Mouse (Mus musculus) thymus, adult 2 months (tissue): Measurements from ENCODE around the gene Tnfsf15. TPM values are rescaled to one million over a fixed set of nuclear protein-coding genes. Genes with fewer than 3 reads are reported as not detected.

Experiments
- DNase-seq: peaks from one replicate; pipeline ENCODE4 v3.0.0; 2021
- H3K27ac ChIP-seq: fragments of 200-500 bp; 2 replicates; pipeline ENCODE4 v1.5.1; 2012; ENCODE audit warnings: low read length, control low read depth; ENCODE audit not compliant: control insufficient read depth, insufficient read depth
- H3K27me3 ChIP-seq: fragments of 200-500 bp; 2 replicates; pipeline ENCODE4 v1.6.1; 2012; ENCODE audit warnings: mild to moderate bottlenecking, low read length, moderate library complexity, mixed read lengths; ENCODE audit not compliant: control insufficient read depth, insufficient read depth
- H3K36me3 ChIP-seq: fragments of 200-500 bp; 2 replicates; pipeline ENCODE4 v1.6.1; 2012; ENCODE audit warnings: mild to moderate bottlenecking, low read length, moderate library complexity; ENCODE audit not compliant: control insufficient read depth, insufficient read depth
- H3K4me1 ChIP-seq: fragments of 200-500 bp; replicated peaks from 2 replicates; pipeline ENCODE4 v1.6.1; 2012; ENCODE audit warnings: low read length; ENCODE audit not compliant: control insufficient read depth, insufficient read depth
- H3K4me3 ChIP-seq: fragments of 200-500 bp; 2 replicates; pipeline ENCODE4 v1.5.1; 2012; ENCODE audit warnings: mild to moderate bottlenecking, low read length, control low read depth, moderate library complexity; ENCODE audit not compliant: control insufficient read depth, insufficient read depth
- CTCF ChIP-seq: fragments of 200-500 bp; IDR thresholded peaks from 2 replicates; pipeline ENCODE4 v1.5.1; 2012; ENCODE audit warnings: mild to moderate bottlenecking, control low read depth, low read length, moderate library complexity, borderline replicate concordance; ENCODE audit not compliant: control insufficient read depth, poor library complexity, insufficient read depth; ENCODE audit errors: extremely low read depth
- POLR2A ChIP-seq: fragments of 200-500 bp; IDR thresholded peaks from 2 replicates; pipeline ENCODE4 v1.6.1; 2012; ENCODE audit warnings: mild to moderate bottlenecking, low read length, control low read depth, moderate library complexity; ENCODE audit not compliant: control insufficient read depth, poor library complexity, insufficient read depth; ENCODE audit errors: extremely low read depth
- WGBS: fragments of 180-500 bp; shearing (Covaris S2); methylation state at CpG from one replicate; pipeline ENCODE4 v1.1.7; 2018; 5-methylcytosine and 5-hydroxymethylcytosine counted together
- polyA plus RNA-seq: library from polyadenylated mRNA; depleted of rRNA; stranded (reverse); fragments of >200 nt; gene quantifications from 2 replicates; pipeline ENCODE4 v1.2.3, GENCODE M21; 2012

The Tnfsf15 gene
- polyA plus RNA-seq, 1 experiment = 0.27 TPM

DNA sequence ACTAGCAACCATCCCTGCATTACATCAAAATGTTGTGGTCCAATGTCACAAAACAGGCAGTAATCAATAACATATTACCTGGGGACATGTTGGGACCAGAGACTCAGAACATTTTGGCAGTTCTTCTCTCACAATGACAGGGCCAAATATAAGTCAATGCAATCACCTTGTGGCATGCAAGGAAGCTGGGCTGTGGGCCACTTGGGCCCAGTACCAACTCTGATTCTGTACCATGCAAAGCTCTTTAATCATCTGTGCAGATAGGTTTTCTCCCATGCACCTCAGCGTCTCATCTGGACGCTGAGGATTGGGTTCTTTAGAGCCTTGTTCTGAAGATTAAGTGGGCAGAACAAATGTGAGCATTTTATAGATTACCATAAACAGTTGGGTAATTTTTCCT lies 13.6 kb downstream of the Tnfsf15 start:
- Histone ChIP-seq H3K27me3 (no peaks in the 10 kb centered on the region), H3K4me1 (no peaks in the 10 kb centered on the region), H3K36me3 (no peaks in the 10 kb centered on the region), H3K4me3 (no peak overlapping the region), H3K27ac (no peak overlapping the region)
- 91% methylated on average over 2 of the region's 2 CpGs for whole genome bisulfite sequencing
- no peak for DNase-seq
- TF ChIP-seq POLR2A = no peak
- TF ChIP-seq CTCF = no peak

DNA sequence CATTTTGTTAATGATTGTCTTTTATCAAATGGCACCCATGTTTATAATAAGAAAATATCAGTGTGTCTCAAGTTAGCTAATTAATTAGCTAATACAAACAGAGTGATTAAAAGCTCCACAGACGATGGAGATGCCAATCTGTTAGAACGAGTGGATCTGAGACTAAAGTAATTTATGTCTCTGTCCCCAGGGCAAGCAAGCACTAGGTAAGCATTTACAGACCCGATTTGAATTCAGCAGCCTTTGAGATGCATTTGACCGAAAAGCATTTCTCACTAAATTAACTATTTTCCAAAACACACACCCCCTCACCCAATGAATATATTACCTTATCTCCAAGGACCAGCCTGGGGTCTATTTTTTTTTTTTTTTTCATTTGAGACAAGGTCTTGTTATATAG lies 18.2 kb downstream of the Tnfsf15 start:
- no peak overlapping the region for H3K4me3 ChIP-seq
- H3K4me1 ChIP-seq = no peaks in the 10 kb centered on the region
- H3K27ac ChIP-seq = no peak overlapping the region
- TF ChIP-seq POLR2A (no peak), CTCF (no peak)
- H3K36me3 ChIP-seq = no peaks in the 10 kb centered on the region
- WGBS = 93% methylated on average over 4 of the region's 4 CpGs
- DNase-seq = no peak
- no peaks in the 10 kb centered on the region for H3K27me3 ChIP-seq

GRCm38 (mm10) chr4:63725981-63726380 lies 18.9 kb downstream of the Tnfsf15 start:
- Histone ChIP-seq H3K27me3 (no peaks in the 10 kb centered on the region), H3K36me3 (no peaks in the 10 kb centered on the region), H3K27ac (no peak overlapping the region), H3K4me3 (no peak overlapping the region), H3K4me1 (no peaks in the 10 kb centered on the region)
- no peak for DNase-seq
- TF ChIP-seq CTCF = no peak
- no peak for TF ChIP-seq POLR2A
- WGBS = 89% methylated on average over 5 of the region's 5 CpGs

- Histone ChIP-seq H3K4me3 (no peak overlapping the region), H3K4me1 (no peaks in the 10 kb centered on the region), H3K36me3 (no peaks in the 10 kb centered on the region), H3K27ac (no peak overlapping the region), H3K27me3 (no peaks in the 10 kb centered on the region)
- WGBS = 89% methylated on average over 8 of the region's 8 CpGs
- no peak for DNase-seq
- TF ChIP-seq POLR2A (no peak), CTCF (no peak)
Observed at GRCm38 (mm10) chr4:63717922-63718643, 26.8 kb downstream of the Tnfsf15 start.

DNA sequence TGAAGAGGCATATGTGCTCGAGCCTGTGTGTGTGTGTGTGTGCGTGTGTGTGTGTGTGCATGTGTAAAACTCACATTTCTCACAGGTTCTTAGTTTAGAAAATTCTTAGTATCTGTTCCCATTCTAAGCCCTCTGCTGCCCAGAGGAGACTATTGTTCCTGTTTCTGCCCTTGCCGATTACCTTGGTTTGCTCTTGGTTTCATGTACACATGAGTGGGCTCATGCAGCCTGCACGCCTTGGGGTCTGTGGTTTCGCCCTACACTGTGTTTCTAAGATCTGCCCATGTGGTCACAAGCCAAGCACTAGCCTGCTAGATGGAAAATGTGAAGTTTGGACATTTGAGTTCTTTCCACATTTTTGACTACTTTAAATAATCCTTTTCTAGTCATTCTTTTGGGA lies 33.0 kb downstream of the Tnfsf15 start:
- TF ChIP-seq POLR2A = no peak
- DNase-seq = no peak
- H3K4me1 ChIP-seq = no peaks in the 10 kb centered on the region
- H3K27ac ChIP-seq = no peak overlapping the region
- H3K27me3 ChIP-seq = no peaks in the 10 kb centered on the region
- 60% methylated on average over 5 of the region's 5 CpGs for WGBS
- no peaks in the 10 kb centered on the region for H3K36me3 ChIP-seq
- H3K4me3 ChIP-seq = no peak overlapping the region

DNA sequence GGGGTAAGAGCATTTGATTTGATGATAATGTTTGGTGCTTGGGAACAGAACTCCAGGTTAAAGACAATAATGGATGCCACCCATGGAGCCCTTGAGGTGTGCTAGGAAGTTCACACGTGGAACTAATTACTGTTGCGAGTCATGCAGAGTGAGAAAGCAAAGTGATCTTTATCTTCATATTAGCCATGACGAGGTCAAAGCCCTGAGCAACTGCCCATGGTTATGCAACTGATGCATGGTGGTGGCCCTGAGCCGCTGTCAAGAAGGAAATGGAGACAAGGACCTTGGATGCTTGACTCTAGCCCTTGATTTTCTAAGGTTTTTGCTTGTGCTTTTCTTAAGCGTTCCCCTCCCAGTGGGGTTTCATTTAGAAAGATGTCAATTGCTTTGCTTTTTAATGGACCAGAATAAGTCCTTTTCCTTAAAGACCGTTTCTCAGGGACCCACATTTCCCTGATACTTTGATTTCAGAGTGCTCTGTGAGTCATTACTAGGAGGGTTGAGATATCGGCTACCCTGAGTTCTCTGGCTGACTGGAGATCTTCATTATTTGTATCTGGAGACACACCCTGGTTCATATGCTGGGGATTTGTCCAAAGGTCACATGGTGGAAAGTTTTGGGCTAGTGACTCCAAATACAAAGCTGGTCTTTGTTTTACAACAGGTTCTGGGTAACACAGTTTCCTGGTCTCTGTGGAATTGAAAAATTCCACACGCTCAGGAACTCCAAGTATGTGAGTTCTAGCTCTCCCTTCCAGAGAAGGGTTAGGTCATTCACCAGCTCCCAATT lies 34.3 kb downstream of the Tnfsf15 start:
- WGBS = 94% methylated on average over 8 of the region's 8 CpGs
- Histone ChIP-seq H3K27me3 (no peaks in the 10 kb centered on the region), H3K36me3 (no peaks in the 10 kb centered on the region), H3K4me1 (no peaks in the 10 kb centered on the region), H3K27ac (no peak overlapping the region), H3K4me3 (no peak overlapping the region)
- TF ChIP-seq POLR2A (no peak), CTCF (no peak)
- DNase-seq = no peak
